Mouse (Mus musculus) liver, postnatal 0 days (tissue): ENCODE results near the gene Tbc1d1. TPM values are rescaled to one million over a fixed set of nuclear protein-coding genes. Genes with fewer than 3 reads are reported as not detected.

Source experiments
- ATAC-seq: fragments of 200-750 bp; cut with Nextera tagmentation; 2 replicates; pipeline ENCODE4 v1.8.0; 2017; ENCODE audit warnings: mild to moderate bottlenecking, moderate library complexity
- DNase-seq: peaks from one replicate; pipeline ENCODE4 v3.0.0-alpha.2; 2016
- H3K27ac ChIP-seq: fragments of 300-500 bp; sonication (generic); 2 replicates; pipeline ENCODE4 v1.5.1; 2014; ENCODE audit warnings: antibody characterized with exemption, moderate library complexity, mild to moderate bottlenecking, low read depth
- H3K27me3 ChIP-seq: fragments of 300-500 bp; sonication (generic); 2 replicates; pipeline ENCODE4 v1.6.1; 2014; ENCODE audit warnings: low read length, control low read depth, mixed read lengths; ENCODE audit not compliant: insufficient read depth
- H3K36me3 ChIP-seq: fragments of 300-500 bp; sonication (generic); replicated peaks from 2 replicates; pipeline ENCODE4 v1.6.1; 2014; ENCODE audit warnings: mild to moderate bottlenecking, control low read depth, low read length, moderate library complexity, mixed read lengths; ENCODE audit not compliant: insufficient read depth
- H3K4me1 ChIP-seq: fragments of 300-500 bp; sonication (generic); 2 replicates; pipeline ENCODE4 v1.6.1; 2014; ENCODE audit warnings: antibody characterized with exemption, mild to moderate bottlenecking, control low read depth; ENCODE audit not compliant: insufficient read depth
- H3K4me2 ChIP-seq: fragments of 300-500 bp; sonication (generic); 2 replicates; pipeline ENCODE4 v1.6.1; 2014; ENCODE audit warnings: low read depth, mild to moderate bottlenecking, low read length, moderate library complexity, mixed read lengths
- H3K4me3 ChIP-seq: fragments of 300-500 bp; sonication (generic); 2 replicates; pipeline ENCODE4 v1.5.1; 2014; ENCODE audit warnings: low read depth, low read length
- H3K9ac ChIP-seq: fragments of 300-500 bp; sonication (generic); replicated peaks from 2 replicates; pipeline ENCODE4 v1.6.1; 2014; ENCODE audit warnings: mild to moderate bottlenecking, moderate library complexity
- H3K9me3 ChIP-seq: fragments of 300-500 bp; sonication (generic); 2 replicates; pipeline ENCODE4 v1.6.1; 2016; ENCODE audit warnings: mild to moderate bottlenecking, control low read depth, low read length, mixed read lengths
- CTCF ChIP-seq: sonication (generic); IDR thresholded peaks from 2 replicates; pipeline ENCODE4 v1.5.1; 2016; ENCODE audit warnings: antibody characterized with exemption, low read depth
- EP300 ChIP-seq: IDR thresholded peaks from 2 replicates; pipeline ENCODE4 v1.6.1; 2016; ENCODE audit warnings: antibody characterized with exemption, low read depth, mild to moderate bottlenecking
- WGBS: fragments of 180-500 bp; shearing (Covaris S2); extraction: QIAGEN DNeasy Blood & Tissue Kit; methylation state at CpG from one replicate; pipeline ENCODE4 v1.1.7; 2014; ENCODE audit not compliant: insufficient replicate concordance; 5-methylcytosine and 5-hydroxymethylcytosine counted together
- microRNA-seq: library from miRNA; unstranded; fragments of <30 nt; microRNA quantifications from one replicate; pipeline ENCODE4, GENCODE M21; 2016
- polyA plus RNA-seq: library from polyadenylated mRNA; unstranded; fragments of >200 nt; fragmentation: Nextera tagmentation; extraction: Ambion mirVana; gene quantifications from 2 replicates; pipeline ENCODE4 v1.2.1, GENCODE M21; 2015

Tbc1d1 gene
- polyA plus RNA-seq, 1 experiment from 2014 or later, result 5.0 TPM

- no peaks in the 10 kb centered on the region for H3K9me3 ChIP-seq
- H3K4me3 ChIP-seq, result no peak overlapping the region
- H3K4me1 ChIP-seq, result no peaks in the 10 kb centered on the region
- WGBS, result 79% methylated on average over 4 of the region's 4 CpGs
- no peak overlapping the region for H3K4me2 ChIP-seq
- no peaks in the 10 kb centered on the region for H3K36me3 ChIP-seq
- H3K27ac ChIP-seq, result no peak overlapping the region
- no peaks in the 10 kb centered on the region for H3K27me3 ChIP-seq
- no peak overlapping the region for H3K9ac ChIP-seq
- ATAC-seq, result no peak
- TF ChIP-seq CTCF (no peak), EP300 (no peak)
- no peak for DNase-seq
Measured at GRCm38 (mm10) chr5:64400742-64401141, 244.6 kb downstream of the Tbc1d1 start.

Small RNA genes within 50 kb of the gene (microRNA-seq; reads per million reads assigned to microRNA genes)
- gene Gm22395, result not detected

Other genes starting within 250 kb of the Tbc1d1 start
- 10.4 and 10.6 TPM in 2 replicates for gene Rell1, start 187.4 kb upstream of the Tbc1d1 start, polyA plus RNA-seq
- 9.7 and 11.9 TPM in 2 replicates for gene Pgm2, start 63.4 kb upstream of the Tbc1d1 start, polyA plus RNA-seq